Mouse (Mus musculus) lung, embryonic 14.5 days (tissue): Measurements from ENCODE around the gene Zfp759. TPM values are rescaled to one million over a fixed set of nuclear protein-coding genes. Genes with fewer than 3 reads are reported as not detected.
A peak's percentile ranks its signal among the peaks of the same experiment; 100 is the strongest.
"Not testable (repeated sequence)": the region's sequence is repeated elsewhere in the genome, so short reads cannot be mapped to it uniquely, and the experiment has no call there.

Experiments
- ATAC-seq: fragments of 200-750 bp; cut with Nextera tagmentation; 2 replicates; pipeline ENCODE4 v1.8.0; 2017; ENCODE audit warnings: mild to moderate bottlenecking, moderate TSS enrichment, moderate library complexity; ENCODE audit not compliant: insufficient read depth
- DNase-seq: peaks from one replicate; pipeline ENCODE4 v3.0.0-alpha.2; 2015
- H3K27ac ChIP-seq: fragments of 300-500 bp; sonication (generic); 2 replicates; pipeline ENCODE4 v1.5.1; 2014; ENCODE audit warnings: low read depth, mild to moderate bottlenecking, moderate library complexity
- H3K27me3 ChIP-seq: fragments of 300-500 bp; sonication (generic); 2 replicates; pipeline ENCODE4 v1.6.1; 2014; ENCODE audit warnings: low read length, control low read depth; ENCODE audit not compliant: insufficient read depth
- H3K36me3 ChIP-seq: fragments of 300-500 bp; sonication (generic); 2 replicates; pipeline ENCODE4 v1.6.1; 2014; ENCODE audit warnings: control low read depth; ENCODE audit not compliant: insufficient read depth
- H3K4me1 ChIP-seq: fragments of 300-500 bp; sonication (generic); 2 replicates; pipeline ENCODE4 v1.6.1; 2014; ENCODE audit warnings: antibody characterized with exemption, control low read depth; ENCODE audit not compliant: insufficient read depth
- H3K4me2 ChIP-seq: fragments of 300-500 bp; sonication (generic); 2 replicates; pipeline ENCODE4 v1.6.1; 2014; ENCODE audit warnings: mild to moderate bottlenecking
- H3K4me3 ChIP-seq: fragments of 300-500 bp; sonication (generic); 2 replicates; pipeline ENCODE4 v1.5.1; 2014; ENCODE audit warnings: low read depth, low read length
- H3K9ac ChIP-seq: fragments of 300-500 bp; sonication (generic); 2 replicates; pipeline ENCODE4 v1.6.1; 2014
- H3K9me3 ChIP-seq: fragments of 300-500 bp; sonication (generic); 2 replicates; pipeline ENCODE4 v1.6.1; 2016; ENCODE audit warnings: low read depth, low read length, control low read depth
- CTCF ChIP-seq: IDR thresholded peaks from 2 replicates; pipeline ENCODE4 v1.5.1; 2016; ENCODE audit warnings: antibody characterized with exemption, low read depth
- WGBS: fragments of 180-500 bp; shearing (Covaris S2); extraction: QIAGEN DNeasy Blood & Tissue Kit; methylation state at CpG from one replicate; pipeline ENCODE4 v1.1.7; 2014; 5-methylcytosine and 5-hydroxymethylcytosine counted together
- polyA plus RNA-seq: library from polyadenylated mRNA; unstranded; fragments of >200 nt; fragmentation: Nextera tagmentation; extraction: Ambion mirVana; gene quantifications from 2 replicates; pipeline ENCODE4 v1.2.1, GENCODE M21; 2014

Zfp759 gene
- polyA plus RNA-seq, 1 experiment from 2014 or later = 2.1 TPM

DNA sequence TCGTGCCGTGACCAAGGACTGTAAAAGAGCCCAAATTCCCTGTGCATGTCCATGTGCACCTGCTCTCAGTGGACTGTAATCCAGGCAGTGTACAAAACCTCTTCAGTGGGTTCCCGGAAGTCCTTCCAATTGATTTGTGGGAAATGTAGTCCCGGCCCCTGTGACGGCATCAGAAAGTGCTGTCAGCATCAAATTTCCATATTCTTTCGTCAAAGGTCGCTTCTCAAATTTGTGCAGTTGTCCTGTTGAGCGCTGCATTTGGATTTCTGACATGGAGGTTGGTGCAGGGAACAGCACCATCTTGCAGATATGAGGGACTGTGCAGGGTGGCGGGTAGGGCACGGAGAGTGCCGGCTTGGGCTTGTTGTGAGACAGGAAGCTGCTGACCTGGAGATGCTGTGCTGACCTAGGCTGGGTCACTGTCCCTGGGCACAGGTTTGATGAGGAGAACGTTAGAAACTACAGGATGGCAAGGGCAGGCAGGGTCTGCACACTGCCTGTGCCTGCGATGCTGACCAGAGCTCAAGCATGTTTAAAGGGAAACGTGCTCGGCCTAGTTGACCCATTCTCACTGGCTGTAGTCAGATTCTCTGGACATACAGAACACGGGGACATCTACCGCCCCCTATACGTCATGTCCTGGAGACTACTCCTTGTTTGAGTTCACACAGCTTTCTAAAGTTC lies 6.7 kb downstream of the Zfp759 start:
- H3K27ac ChIP-seq = no peak overlapping the region; the same call in 1 of the 2 replicates
- H3K4me2 ChIP-seq = peak overlapping the region; percentile 64
- no peaks in the 10 kb centered on the region for H3K27me3 ChIP-seq
- H3K9ac ChIP-seq = peak overlapping the region; percentile 63
- peak; percentile 27; the same call in 1 of the 2 replicates for TF ChIP-seq CTCF
- ATAC-seq = peak; percentile 97
- peak; percentile 92 for DNase-seq
- H3K4me1 ChIP-seq = no peaks in the 10 kb centered on the region
- WGBS = 1% methylated on average over 18 of the region's 18 CpGs
- no peaks in the 10 kb centered on the region for H3K9me3 ChIP-seq
- H3K36me3 ChIP-seq = no peaks in the 10 kb centered on the region
- H3K4me3 ChIP-seq = peak overlapping the region; percentile 60

DNA sequence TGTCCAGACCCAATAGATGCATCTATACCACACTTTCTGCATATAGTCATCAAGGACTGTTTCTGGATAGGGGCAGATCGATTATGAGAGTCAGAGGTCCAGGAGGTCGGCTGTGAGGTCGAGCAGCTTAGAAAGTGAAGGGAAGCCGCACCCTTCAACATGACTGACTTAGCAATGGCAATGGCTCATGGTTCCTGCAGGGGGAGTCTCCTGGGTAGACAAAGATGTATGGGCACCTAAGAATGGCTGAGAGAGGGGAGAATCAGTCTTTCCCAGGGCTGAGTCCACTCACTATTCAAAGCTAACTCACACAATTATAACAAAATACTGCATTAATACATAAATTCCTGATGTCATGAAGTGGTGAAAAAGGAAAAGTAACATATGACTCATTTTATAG lies 44.7 kb downstream of the Zfp759 start:
- DNase-seq, H3K4me3 ChIP-seq, H3K9ac ChIP-seq, H3K27ac ChIP-seq, ATAC-seq, H3K4me1 ChIP-seq, H3K36me3 ChIP-seq, H3K9me3 ChIP-seq, H3K4me2 ChIP-seq, H3K27me3 ChIP-seq: not testable (repeated sequence)
- WGBS = 54% methylated on average over 4 of the region's 4 CpGs

DNA sequence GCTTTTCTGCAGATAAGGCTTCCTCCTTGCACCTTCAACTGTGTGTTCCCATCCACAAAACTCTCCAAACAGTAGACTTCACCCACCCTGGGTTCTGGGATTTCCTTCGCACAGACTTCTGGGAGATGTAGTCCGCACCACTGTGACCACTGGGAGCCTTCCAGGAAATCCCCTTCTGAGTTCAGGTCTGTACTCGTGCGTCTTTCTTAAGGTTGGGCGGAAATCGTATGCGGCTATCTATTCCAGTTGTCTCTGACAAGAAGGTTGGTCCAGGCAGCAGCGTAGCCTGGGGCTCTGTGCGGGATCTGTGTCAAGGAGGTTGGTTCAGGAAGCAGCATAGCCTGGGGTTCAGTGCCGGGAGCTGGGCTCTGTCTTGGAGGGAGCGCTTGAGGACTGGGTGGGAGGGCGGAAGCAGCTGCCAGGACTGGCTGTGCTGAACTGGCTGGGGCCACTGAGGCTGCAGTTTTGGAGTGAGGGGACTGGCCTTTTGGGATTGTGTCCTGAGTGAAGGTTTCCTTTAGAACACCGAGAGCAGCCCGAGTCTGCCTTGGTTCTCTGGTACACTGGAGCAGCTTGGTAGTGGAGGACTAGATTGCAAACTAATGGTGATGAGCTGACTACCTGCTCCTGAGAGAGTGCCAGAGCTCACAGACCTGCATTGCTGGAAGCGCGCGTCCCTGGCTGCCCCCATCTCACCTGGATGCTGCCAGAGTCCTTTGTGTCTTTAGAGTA lies 51.7 kb downstream of the Zfp759 start, which contains the start of gene Rsl1:
Gene Rsl1 (plus strand): TSS at position 192 of the 732 bp plus-strand sequence.
- not testable (repeated sequence) for H3K36me3 ChIP-seq, H3K27me3 ChIP-seq, H3K9me3 ChIP-seq, H3K4me1 ChIP-seq
- DNase-seq (peak; percentile 84), ATAC-seq (peak; percentile 99)
- 0 out of 2 replicates have a peak within 1 kb of the TSS, but pooled peaks have one; percentile 42 for H3K27ac ChIP-seq
- under 1% methylated on average over 17 of the region's 17 CpGs for WGBS
- peak within 1 kb of the TSS; percentile 63 for H3K9ac ChIP-seq
- H3K4me2 ChIP-seq = peak within 1 kb of the TSS; percentile 61
- H3K4me3 ChIP-seq = peak within 1 kb of the TSS; percentile 54

DNA sequence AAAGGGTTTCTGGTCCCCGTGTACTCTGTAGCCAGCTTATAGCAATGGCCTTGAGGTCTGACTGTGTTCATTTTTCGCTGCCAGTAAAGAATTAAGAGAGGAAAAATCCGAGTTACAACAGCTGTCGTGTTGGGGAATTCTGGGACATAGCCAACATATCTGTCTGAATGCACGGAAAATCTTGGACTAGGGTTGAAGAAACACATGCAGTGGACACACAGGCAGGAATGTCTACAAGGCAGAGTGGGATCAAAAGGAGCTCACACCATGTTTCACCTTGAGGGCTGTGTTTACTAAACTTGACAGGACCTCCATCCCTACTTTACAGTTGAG lies 52.2 kb downstream of the Zfp759 start:
- no peaks in the 10 kb centered on the region for H3K9me3 ChIP-seq
- peak overlapping the region; percentile 63; the same call in 1 of the 2 replicates for H3K9ac ChIP-seq
- ATAC-seq (peak; percentile 14; the same call in 1 of the 2 replicates), DNase-seq (peak; percentile 65)
- H3K4me2 ChIP-seq = peak overlapping the region; percentile 61
- TF ChIP-seq CTCF = no peak
- H3K27ac ChIP-seq = no peak overlapping the region
- H3K4me3 ChIP-seq = peak overlapping the region; percentile 54
- H3K27me3 ChIP-seq = no peaks in the 10 kb centered on the region
- no peaks in the 10 kb centered on the region; the same call in 1 of the 2 replicates for H3K4me1 ChIP-seq
- H3K36me3 ChIP-seq = no peaks in the 10 kb centered on the region; the same call in 1 of the 2 replicates
- WGBS = 15% methylated on average over 5 of the region's 5 CpGs

Other genes with a start within 250 kb of the Zfp759 start
- 0.97 and 1.5 TPM in 2 replicates for gene Gm10767, start 216.7 kb upstream of the Zfp759 start, polyA plus RNA-seq
- 3.6 and 4.3 TPM in 2 replicates for gene Zfp712, start 60.5 kb upstream of the Zfp759 start, polyA plus RNA-seq
- gene Zfp708, start 23.7 kb upstream of the Zfp759 start, polyA plus RNA-seq = 6.5 and 6.9 TPM in 2 replicates
- 3.4 and 3.5 TPM in 2 replicates for gene Gm28557, start 13.1 kb upstream of the Zfp759 start, polyA plus RNA-seq
- 0.26 and 0.28 TPM in 2 replicates for gene Rslcan18, start 5.4 kb upstream of the Zfp759 start, polyA plus RNA-seq
- 5.1 and 7.3 TPM in 2 replicates for gene Rsl1, start 51.5 kb downstream of the Zfp759 start, polyA plus RNA-seq
- 0.83 and 1.3 TPM in 2 replicates for gene Zfp455, start 72.8 kb downstream of the Zfp759 start, polyA plus RNA-seq
- 1.7 TPM in 2 replicates for gene Zfp458, start 156.8 kb downstream of the Zfp759 start, polyA plus RNA-seq
- 0.42 TPM in 1 of 2 replicates, not detected in the other for gene Zfp457, start 184.8 kb downstream of the Zfp759 start, polyA plus RNA-seq
- 2.9 and 3.1 TPM in 2 replicates for gene Zfp595, start 210.9 kb downstream of the Zfp759 start, polyA plus RNA-seq
- gene Gm28044, start 238.9 kb downstream of the Zfp759 start, polyA plus RNA-seq = 0.67 TPM in 1 of 2 replicates, not detected in the other
- gene Zfp953, start 238.9 kb downstream of the Zfp759 start, polyA plus RNA-seq = 1.3 and 1.6 TPM in 2 replicates